Mouse (Mus musculus): ENCODE data around the gene Perp. TPM values are rescaled to one million over a fixed set of nuclear protein-coding genes. Genes with fewer than 3 reads are reported as not detected.
A peak's percentile ranks its signal among the peaks of the same experiment; 100 is the strongest.

Gene Perp
- total and polyA plus RNA-seq, 2 experiments from 2014 or later: 395 to 547 TPM

GRCm38 (mm10) chr10:18850177-18850576 is 5.4 kb downstream of the Perp start:
- 84% methylated on average over 4 of the region's 4 CpGs for WGBS
- DNase-seq (ENCODE audit: low spot score) (no peak), ATAC-seq (ENCODE audit: insufficient read depth, low read depth) (no peak)
- no peak overlapping the region for H3K4me2 ChIP-seq (ENCODE audit: low read depth, low read length)
- H3K27ac ChIP-seq (ENCODE audit: low read depth): no peak overlapping the region
- H3K9me3 ChIP-seq (replicated peaks; ENCODE audit: control insufficient read depth, low read length): no peaks in the 10 kb centered on the region
- 0 out of 2 replicates have a peak, but pooled peaks cover 9% of the 10 kb centered on the region for H3K36me3 ChIP-seq (replicated peaks; ENCODE audit: control insufficient read depth, insufficient read depth, low read length)
- TF ChIP-seq CTCF (IDR thresholded peaks at IDR 0.05; ENCODE audit: low read depth): no peak
- no peak for TF ChIP-seq EP300 (IDR thresholded peaks at IDR 0.05; ENCODE audit: low read depth)
- no peaks in the 10 kb centered on the region for H3K27me3 ChIP-seq (ENCODE audit: control insufficient read depth, insufficient read depth, low read length)
- no peak overlapping the region for H3K4me3 ChIP-seq (ENCODE audit: low read depth, low read length)
- no peak overlapping the region for H3K9ac ChIP-seq (replicated peaks; ENCODE audit: low read depth, low read length)
- H3K4me1 ChIP-seq (ENCODE audit: control insufficient read depth, insufficient read depth): peaks cover 16% of the 10 kb centered on the region; the same call in 1 of the 2 replicates

GRCm38 (mm10) chr10:18853417-18853816 is 8.6 kb downstream of the Perp start:
- H3K27me3 ChIP-seq (ENCODE audit: control insufficient read depth, insufficient read depth, low read length): no peaks in the 10 kb centered on the region

GRCm38 (mm10) chr10:18857244-18857643 is 12.4 kb downstream of the Perp start:
- H3K4me2 ChIP-seq (ENCODE audit: low read depth, low read length): no peak overlapping the region
- H3K27ac ChIP-seq (ENCODE audit: low read depth): no peak overlapping the region
- no peaks in the 10 kb centered on the region for H3K9me3 ChIP-seq (replicated peaks; ENCODE audit: control insufficient read depth, low read length)
- WGBS: 71% methylated on average over 4 of the region's 4 CpGs
- no peak overlapping the region for H3K4me3 ChIP-seq (ENCODE audit: low read depth, low read length)
- H3K4me1 ChIP-seq (ENCODE audit: control insufficient read depth, insufficient read depth): peaks cover 18% of the 10 kb centered on the region
- ATAC-seq (ENCODE audit: insufficient read depth, low read depth) (no peak), DNase-seq (ENCODE audit: low spot score) (no peak)
- no peaks in the 10 kb centered on the region for H3K27me3 ChIP-seq (ENCODE audit: control insufficient read depth, insufficient read depth, low read length)
- H3K36me3 ChIP-seq (replicated peaks; ENCODE audit: control insufficient read depth, insufficient read depth, low read length): peaks cover 19% of the 10 kb centered on the region
- no peak overlapping the region for H3K9ac ChIP-seq (replicated peaks; ENCODE audit: low read depth, low read length)
- TF ChIP-seq EP300 (IDR thresholded peaks at IDR 0.05; ENCODE audit: low read depth): no peak
- no peak for TF ChIP-seq CTCF (IDR thresholded peaks at IDR 0.05; ENCODE audit: low read depth)

More at GRCm38 (mm10) chr10:18853417-18853816, 8.6 kb downstream of the Perp start:
- Histone ChIP-seq H3K27ac (ENCODE audit: low read depth) (no peak overlapping the region), H3K4me3 (ENCODE audit: low read depth, low read length) (no peak overlapping the region), H3K4me2 (ENCODE audit: low read depth, low read length) (no peak overlapping the region), H3K9ac (replicated peaks; ENCODE audit: low read depth, low read length) (no peak overlapping the region), H3K4me1 (ENCODE audit: control insufficient read depth, insufficient read depth) (peaks cover 13% of the 10 kb centered on the region; the same call in 1 of the 2 replicates), H3K9me3 (replicated peaks; ENCODE audit: control insufficient read depth, low read length) (no peaks in the 10 kb centered on the region), H3K36me3 (replicated peaks; ENCODE audit: control insufficient read depth, insufficient read depth, low read length) (peaks cover 19% of the 10 kb centered on the region)
- ATAC-seq (ENCODE audit: insufficient read depth, low read depth) (no peak), DNase-seq (ENCODE audit: low spot score) (no peak)
- TF ChIP-seq EP300 (IDR thresholded peaks at IDR 0.05; ENCODE audit: low read depth) (no peak), CTCF (IDR thresholded peaks at IDR 0.05; ENCODE audit: low read depth) (no peak)
- 78% methylated on average over 7 of the region's 7 CpGs for WGBS

GRCm38 (mm10) chr10:18859632-18860031 is 14.8 kb downstream of the Perp start:
- Histone ChIP-seq H3K9me3 (replicated peaks; ENCODE audit: control insufficient read depth, low read length) (no peaks in the 10 kb centered on the region), H3K4me3 (ENCODE audit: low read depth, low read length) (no peak overlapping the region), H3K36me3 (replicated peaks; ENCODE audit: control insufficient read depth, insufficient read depth, low read length) (peaks cover 10% of the 10 kb centered on the region), H3K4me2 (ENCODE audit: low read depth, low read length) (no peak overlapping the region), H3K27ac (ENCODE audit: low read depth) (no peak overlapping the region), H3K4me1 (ENCODE audit: control insufficient read depth, insufficient read depth) (peaks cover 26% of the 10 kb centered on the region), H3K27me3 (ENCODE audit: control insufficient read depth, insufficient read depth, low read length) (no peaks in the 10 kb centered on the region), H3K9ac (replicated peaks; ENCODE audit: low read depth, low read length) (no peak overlapping the region)
- DNase-seq (ENCODE audit: low spot score): no peak
- TF ChIP-seq CTCF (IDR thresholded peaks at IDR 0.05; ENCODE audit: low read depth): no peak
- TF ChIP-seq EP300 (IDR thresholded peaks at IDR 0.05; ENCODE audit: low read depth): no peak
- 52% methylated on average over 3 of the region's 3 CpGs for WGBS
- peak; percentile 20; the same call in 1 of the 2 replicates for ATAC-seq (ENCODE audit: insufficient read depth, low read depth)

GRCm38 (mm10) chr10:18860119-18860824 is 15.5 kb downstream of the Perp start:
- Histone ChIP-seq H3K4me1 (ENCODE audit: control insufficient read depth, insufficient read depth) (peaks cover 26% of the 10 kb centered on the region), H3K4me3 (ENCODE audit: low read depth, low read length) (no peak overlapping the region), H3K27me3 (ENCODE audit: control insufficient read depth, insufficient read depth, low read length) (no peaks in the 10 kb centered on the region), H3K4me2 (ENCODE audit: low read depth, low read length) (no peak overlapping the region), H3K9me3 (replicated peaks; ENCODE audit: control insufficient read depth, low read length) (no peaks in the 10 kb centered on the region), H3K9ac (replicated peaks; ENCODE audit: low read depth, low read length) (no peak overlapping the region), H3K36me3 (replicated peaks; ENCODE audit: control insufficient read depth, insufficient read depth, low read length) (peaks cover 10% of the 10 kb centered on the region), H3K27ac (ENCODE audit: low read depth) (no peak overlapping the region)
- DNase-seq (ENCODE audit: low spot score) (no peak), ATAC-seq (ENCODE audit: insufficient read depth, low read depth) (no peak)
- 34% methylated on average over 5 of the region's 5 CpGs for whole genome bisulfite sequencing
- TF ChIP-seq CTCF (IDR thresholded peaks at IDR 0.05; ENCODE audit: low read depth) (no peak), EP300 (IDR thresholded peaks at IDR 0.05; ENCODE audit: low read depth) (no peak)
